Mouse (Mus musculus): ENCODE measurements around the gene Slc12a7. TPM values are rescaled to one million over a fixed set of nuclear protein-coding genes. Genes with fewer than 3 reads are reported as not detected.

Gene Slc12a7
- polyA plus RNA-seq, 1 experiment, result 16.5 TPM

- TF ChIP-seq CTCF (IDR thresholded peaks at IDR 0.05; ENCODE audit: control insufficient read depth, insufficient read depth, insufficient replicate concordance, low read depth, low read length) (peak; percentile 44; the same call in 1 of the 2 replicates), POLR2A (IDR thresholded peaks at IDR 0.05; ENCODE audit: control insufficient read depth, low read depth, low read length) (no peak)
- H3K27me3 ChIP-seq (ENCODE audit: control insufficient read depth, insufficient read depth, low read length), result no peaks in the 10 kb centered on the region
- no peak overlapping the region for H3K27ac ChIP-seq (ENCODE audit: control insufficient read depth, insufficient read depth, low read depth, low read length)
- no peaks in the 10 kb centered on the region for H3K36me3 ChIP-seq (ENCODE audit: control insufficient read depth, insufficient read depth, low read length)
- H3K4me3 ChIP-seq (ENCODE audit: control insufficient read depth, low read depth, low read length), result no peak overlapping the region
- peaks cover 2% of the 10 kb centered on the region; the same call in 1 of the 2 replicates for H3K4me1 ChIP-seq (ENCODE audit: control insufficient read depth, insufficient read depth, low read length)
These were observed 98.6 kb downstream of the Slc12a7 start for GRCm38 (mm10) chr13:73831486-73831885.

GRCm38 (mm10) chr13:73833809-73834208, 100.9 kb downstream of the Slc12a7 start:
- no peak overlapping the region for H3K27ac ChIP-seq (ENCODE audit: control insufficient read depth, insufficient read depth, low read depth, low read length)
- TF ChIP-seq POLR2A (IDR thresholded peaks at IDR 0.05; ENCODE audit: control insufficient read depth, low read depth, low read length), result no peak
- TF ChIP-seq CTCF (IDR thresholded peaks at IDR 0.05; ENCODE audit: control insufficient read depth, insufficient read depth, insufficient replicate concordance, low read depth, low read length), result no peak
- H3K27me3 ChIP-seq (ENCODE audit: control insufficient read depth, insufficient read depth, low read length), result no peaks in the 10 kb centered on the region
- peaks cover 2% of the 10 kb centered on the region; the same call in 1 of the 2 replicates for H3K4me1 ChIP-seq (ENCODE audit: control insufficient read depth, insufficient read depth, low read length)
- H3K4me3 ChIP-seq (ENCODE audit: control insufficient read depth, low read depth, low read length), result no peak overlapping the region
- H3K36me3 ChIP-seq (ENCODE audit: control insufficient read depth, insufficient read depth, low read length), result no peaks in the 10 kb centered on the region

GRCm38 (mm10) chr13:73835791-73836190, 102.9 kb downstream of the Slc12a7 start:
- H3K27me3 ChIP-seq (ENCODE audit: control insufficient read depth, insufficient read depth, low read length), result no peaks in the 10 kb centered on the region
- peaks cover 2% of the 10 kb centered on the region; the same call in 1 of the 2 replicates for H3K4me1 ChIP-seq (ENCODE audit: control insufficient read depth, insufficient read depth, low read length)
- no peak overlapping the region for H3K4me3 ChIP-seq (ENCODE audit: control insufficient read depth, low read depth, low read length)
- TF ChIP-seq POLR2A (IDR thresholded peaks at IDR 0.05; ENCODE audit: control insufficient read depth, low read depth, low read length), result no peak
- no peak for TF ChIP-seq CTCF (IDR thresholded peaks at IDR 0.05; ENCODE audit: control insufficient read depth, insufficient read depth, insufficient replicate concordance, low read depth, low read length)
- no peaks in the 10 kb centered on the region for H3K36me3 ChIP-seq (ENCODE audit: control insufficient read depth, insufficient read depth, low read length)
- no peak overlapping the region for H3K27ac ChIP-seq (ENCODE audit: control insufficient read depth, insufficient read depth, low read depth, low read length)

GRCm38 (mm10) chr13:73836491-73836890, 103.6 kb downstream of the Slc12a7 start:
- Histone ChIP-seq H3K4me3 (ENCODE audit: control insufficient read depth, low read depth, low read length) (no peak overlapping the region), H3K4me1 (ENCODE audit: control insufficient read depth, insufficient read depth, low read length) (peaks cover 2% of the 10 kb centered on the region; the same call in 1 of the 2 replicates), H3K27ac (ENCODE audit: control insufficient read depth, insufficient read depth, low read depth, low read length) (no peak overlapping the region), H3K27me3 (ENCODE audit: control insufficient read depth, insufficient read depth, low read length) (no peaks in the 10 kb centered on the region), H3K36me3 (ENCODE audit: control insufficient read depth, insufficient read depth, low read length) (no peaks in the 10 kb centered on the region)
- TF ChIP-seq CTCF (IDR thresholded peaks at IDR 0.05; ENCODE audit: control insufficient read depth, insufficient read depth, insufficient replicate concordance, low read depth, low read length), result no peak
- no peak for TF ChIP-seq POLR2A (IDR thresholded peaks at IDR 0.05; ENCODE audit: control insufficient read depth, low read depth, low read length)

- peaks cover 2% of the 10 kb centered on the region; the same call in 1 of the 2 replicates for H3K4me1 ChIP-seq (ENCODE audit: control insufficient read depth, insufficient read depth, low read length)
- H3K4me3 ChIP-seq (ENCODE audit: control insufficient read depth, low read depth, low read length), result no peak overlapping the region
- H3K36me3 ChIP-seq (ENCODE audit: control insufficient read depth, insufficient read depth, low read length), result no peaks in the 10 kb centered on the region
- H3K27me3 ChIP-seq (ENCODE audit: control insufficient read depth, insufficient read depth, low read length), result no peaks in the 10 kb centered on the region
- no peak overlapping the region for H3K27ac ChIP-seq (ENCODE audit: control insufficient read depth, insufficient read depth, low read depth, low read length)
- TF ChIP-seq CTCF (IDR thresholded peaks at IDR 0.05; ENCODE audit: control insufficient read depth, insufficient read depth, insufficient replicate concordance, low read depth, low read length), result no peak
- no peak for TF ChIP-seq POLR2A (IDR thresholded peaks at IDR 0.05; ENCODE audit: control insufficient read depth, low read depth, low read length)
These were observed 104.8 kb downstream of the Slc12a7 start for GRCm38 (mm10) chr13:73837708-73838107.

- Histone ChIP-seq H3K27me3 (ENCODE audit: control insufficient read depth, insufficient read depth, low read length) (no peaks in the 10 kb centered on the region), H3K4me1 (ENCODE audit: control insufficient read depth, insufficient read depth, low read length) (peaks cover 2% of the 10 kb centered on the region; the same call in 1 of the 2 replicates), H3K36me3 (ENCODE audit: control insufficient read depth, insufficient read depth, low read length) (no peaks in the 10 kb centered on the region), H3K27ac (ENCODE audit: control insufficient read depth, insufficient read depth, low read depth, low read length) (no peak overlapping the region), H3K4me3 (ENCODE audit: control insufficient read depth, low read depth, low read length) (no peak overlapping the region)
- no peak for TF ChIP-seq POLR2A (IDR thresholded peaks at IDR 0.05; ENCODE audit: control insufficient read depth, low read depth, low read length)
- no peak for TF ChIP-seq CTCF (IDR thresholded peaks at IDR 0.05; ENCODE audit: control insufficient read depth, insufficient read depth, insufficient replicate concordance, low read depth, low read length)
These were observed 106.2 kb downstream of the Slc12a7 start for GRCm38 (mm10) chr13:73839137-73839548.

- H3K27me3 ChIP-seq (ENCODE audit: control insufficient read depth, insufficient read depth, low read length), result no peaks in the 10 kb centered on the region
- peaks cover 2% of the 10 kb centered on the region; the same call in 1 of the 2 replicates for H3K4me1 ChIP-seq (ENCODE audit: control insufficient read depth, insufficient read depth, low read length)
- H3K36me3 ChIP-seq (ENCODE audit: control insufficient read depth, insufficient read depth, low read length), result no peaks in the 10 kb centered on the region
- no peak overlapping the region for H3K27ac ChIP-seq (ENCODE audit: control insufficient read depth, insufficient read depth, low read depth, low read length)
- no peak for TF ChIP-seq CTCF (IDR thresholded peaks at IDR 0.05; ENCODE audit: control insufficient read depth, insufficient read depth, insufficient replicate concordance, low read depth, low read length)
- TF ChIP-seq POLR2A (IDR thresholded peaks at IDR 0.05; ENCODE audit: control insufficient read depth, low read depth, low read length), result no peak
- H3K4me3 ChIP-seq (ENCODE audit: control insufficient read depth, low read depth, low read length), result no peak overlapping the region
These were observed 106.8 kb downstream of the Slc12a7 start for GRCm38 (mm10) chr13:73839740-73840139.

Measured in testis, adult 2 months (tissue).